ENCODE assay signal across 8 mouse cellular contexts in genomic region chr3:108537303-108537702, GRCm38 (mm10). TPM values are rescaled to one million over a fixed set of nuclear protein-coding genes. Genes with fewer than 3 reads are reported as not detected.
DNase-seq lines count a peak whose midpoint lies in the region; ATAC-seq and TF ChIP-seq lines count a peak whose summit lies in the region.

No protein-coding gene starts in this region.

- ATAC-seq in hematopoietic stem cell, adult 5-6 weeks (replicated peaks in 1 of 2; ENCODE audit: insufficient read depth in 1 of 2, low FRiP score in 2 of 2, low TSS enrichment in 1 of 2, low read depth in 1 of 2, poor library complexity in 2 of 2, severe bottlenecking in 2 of 2): peak; percentile 70 to 72
- peak; percentile 41; the same call in 1 of the 2 replicates for ATAC-seq in lung, embryonic 15.5 days (ENCODE audit: borderline replicate concordance, extremely low read depth, low FRiP score, low TSS enrichment)

- WGBS in cerebellum, adult 2 months: 3% methylated on average over 17 of the region's 17 CpGs
- 3% methylated on average over 17 of the region's 17 CpGs for WGBS in lung, embryonic 15.5 days
- WGBS in thymus, adult 2 months: 4% methylated on average over 17 of the region's 17 CpGs

- TF ChIP-seq RAD21 in MEL (IDR thresholded peaks at IDR 0.05; ENCODE audit: low read depth, low read length): peak; percentile 61

- H3K4me1 ChIP-seq in MEL (ENCODE audit: control insufficient read depth in 1 of 2, insufficient read depth in 2 of 2, low read length in 2 of 2): no peaks in the 10 kb centered on the region
- H3K4me1 ChIP-seq in cerebellum, adult 2 months (ENCODE audit: control insufficient read depth, insufficient read depth, low read length): no peaks in the 10 kb centered on the region
- peaks cover 16% of the 10 kb centered on the region for H3K4me1 ChIP-seq in lung, embryonic 15.5 days
- H3K4me1 ChIP-seq in thymus, adult 2 months (replicated peaks; ENCODE audit: control insufficient read depth, insufficient read depth, low read length): peaks cover 4% of the 10 kb centered on the region; the same call in 1 of the 2 replicates

- H3K4me2 ChIP-seq in lung, embryonic 15.5 days: peak overlapping the region; percentile 38

- DNase-seq in MEL (ENCODE audit: low read depth, low spot score): peak; percentile 90
- DNase-seq in cerebellum, adult 2 months: peak; percentile 82 to 86
- DNase-seq in forelimb bud, embryonic 11.5 days (ENCODE audit: low read depth, low spot score): peak; percentile 91
- peak; percentile 87 for DNase-seq in layer of hippocampus, adult 9-10 months (ENCODE audit: low spot score)
- DNase-seq in ovary, adult 18-20 months (ENCODE audit: low spot score): peak; percentile 73
- DNase-seq in thymus, adult 2 months: peak; percentile 75

- no peaks in the 10 kb centered on the region for H3K36me3 ChIP-seq in MEL (ENCODE audit: control insufficient read depth in 1 of 2, insufficient read depth in 2 of 2, low read length in 2 of 2)
- H3K36me3 ChIP-seq in lung, embryonic 15.5 days: no peaks in the 10 kb centered on the region
- no peaks in the 10 kb centered on the region for H3K36me3 ChIP-seq in thymus, adult 2 months (ENCODE audit: control insufficient read depth, insufficient read depth, low read length)

- H3K27ac ChIP-seq in MEL (ENCODE audit: control insufficient read depth, low read depth, low read length): no peak overlapping the region
- H3K27ac ChIP-seq in cerebellum, adult 2 months (ENCODE audit: insufficient read depth, low read length): no peak overlapping the region
- no peak overlapping the region for H3K27ac ChIP-seq in lung, embryonic 15.5 days
- H3K27ac ChIP-seq in thymus, adult 2 months (ENCODE audit: control insufficient read depth, insufficient read depth, low read length): no peak overlapping the region

- no peak for TF ChIP-seq EP300 in MEL (IDR thresholded peaks at IDR 0.05; ENCODE audit: low read depth in 1 of 2, low read length in 2 of 2)

- H3K79me2 ChIP-seq in MEL (ENCODE audit: control insufficient read depth, insufficient read depth, low read length, poor library complexity): no peaks in the 10 kb centered on the region

- no peak overlapping the region for H3K4me3 ChIP-seq in MEL (ENCODE audit: control insufficient read depth in 1 of 2, insufficient read depth in 1 of 2, low read depth in 2 of 2, low read length in 2 of 2)
- peak overlapping the region; percentile 32 for H3K4me3 ChIP-seq in cerebellum, adult 2 months (replicated peaks; ENCODE audit: insufficient read depth, low read depth, low read length)
- 0 out of 2 replicates have a peak overlapping the region, but pooled peaks have one; percentile 1 for H3K4me3 ChIP-seq in lung, embryonic 15.5 days
- no peak overlapping the region for H3K4me3 ChIP-seq in thymus, adult 2 months (ENCODE audit: control insufficient read depth, insufficient read depth, low read length)

- no peaks in the 10 kb centered on the region for H3K9me3 ChIP-seq in MEL (replicated peaks; ENCODE audit: insufficient read depth, low read length)
- no peaks in the 10 kb centered on the region for H3K9me3 ChIP-seq in lung, embryonic 15.5 days

- TF ChIP-seq POLR2A in MEL (IDR thresholded peaks at IDR 0.05; ENCODE audit: control insufficient read depth in 1 of 2, insufficient read depth in 1 of 2, low read depth in 1 of 2, low read length in 2 of 2, poor library complexity in 1 of 2): no peak
- TF ChIP-seq POLR2A in cerebellum, adult 2 months (IDR thresholded peaks at IDR 0.05; ENCODE audit: borderline replicate concordance, insufficient read depth, low read length): no peak
- no peak for TF ChIP-seq POLR2A in thymus, adult 2 months (IDR thresholded peaks at IDR 0.05; ENCODE audit: control insufficient read depth, extremely low read depth, insufficient read depth, low read length, poor library complexity)

- H3K27me3 ChIP-seq in MEL (ENCODE audit: control insufficient read depth in 1 of 2, insufficient read depth in 2 of 2, low read length in 2 of 2): peaks cover 10 to 16% of the 10 kb centered on the region in 2 experiments
- no peaks in the 10 kb centered on the region for H3K27me3 ChIP-seq in cerebellum, adult 2 months (ENCODE audit: control insufficient read depth, insufficient read depth, low read length)
- peaks cover 8% of the 10 kb centered on the region; the same call in 1 of the 2 replicates for H3K27me3 ChIP-seq in lung, embryonic 15.5 days
- no peaks in the 10 kb centered on the region; the same call in 1 of the 2 replicates for H3K27me3 ChIP-seq in thymus, adult 2 months (ENCODE audit: control insufficient read depth, insufficient read depth, low read length)

- peak; percentile 77 to 91 (median 81) for TF ChIP-seq CTCF in MEL (IDR thresholded peaks at IDR 0.05 in 2 of 3, conservative IDR thresholded peaks at IDR 0.05 in 1 of 3; ENCODE audit: control insufficient read depth in 1 of 3, insufficient read depth in 1 of 3, low read depth in 2 of 3, low read length in 3 of 3, poor library complexity in 1 of 3, severe bottlenecking in 1 of 3)
- TF ChIP-seq CTCF in cerebellum, adult 2 months (IDR thresholded peaks at IDR 0.05; ENCODE audit: borderline replicate concordance, insufficient read depth, low read depth, low read length): peak; percentile 73
- TF ChIP-seq CTCF in thymus, adult 2 months (IDR thresholded peaks at IDR 0.05; ENCODE audit: borderline replicate concordance, control insufficient read depth, extremely low read depth, insufficient read depth, low read length, poor library complexity): peak; percentile 69; the same call in 1 of the 2 replicates

- H3K9ac ChIP-seq in MEL (ENCODE audit: control insufficient read depth, low read depth, low read length, poor library complexity, severe bottlenecking): no peak overlapping the region
- H3K9ac ChIP-seq in lung, embryonic 15.5 days: 0 out of 2 replicates have a peak overlapping the region, but pooled peaks have one; percentile 10

TF ChIP-seq in MEL, 35 proteins besides CTCF, POLR2A, EP300 and RAD21 (continues in another document):
- TF ChIP-seq NRF1 (IDR thresholded peaks at IDR 0.05; ENCODE audit: insufficient read depth, low read depth, low read length, poor library complexity, severe bottlenecking): no peak
- TF ChIP-seq GABPA (IDR thresholded peaks at IDR 0.05; ENCODE audit: low read depth, low read length): no peak
- TF ChIP-seq RCOR1 (IDR thresholded peaks at IDR 0.05; ENCODE audit: low read depth, low read length): no peak
- TF ChIP-seq TBP (IDR thresholded peaks at IDR 0.05; ENCODE audit: low read depth, low read length): no peak
- TF ChIP-seq CHD1 (IDR thresholded peaks at IDR 0.05; ENCODE audit: low read depth, low read length): no peak
- no peak for TF ChIP-seq NELFE (IDR thresholded peaks at IDR 0.05; ENCODE audit: low read depth, low read length)
- TF ChIP-seq MAX (IDR thresholded peaks at IDR 0.05; ENCODE audit: low read length): no peak
- TF ChIP-seq ZKSCAN1 (IDR thresholded peaks at IDR 0.05; ENCODE audit: low read depth, low read length): no peak
- TF ChIP-seq SMC3 (IDR thresholded peaks at IDR 0.05; ENCODE audit: low read depth, low read length): peak; percentile 84
- TF ChIP-seq HCFC1 (IDR thresholded peaks at IDR 0.05; ENCODE audit: low read depth, low read length): no peak
- no peak for TF ChIP-seq MYC (IDR thresholded peaks at IDR 0.05; ENCODE audit: low read depth, low read length)
- no peak for TF ChIP-seq MAFK (IDR thresholded peaks at IDR 0.05; ENCODE audit: borderline replicate concordance, low read depth, low read length)

RNA-seq across cellular contexts. Expression of gene 5330417C22Rik, which starts 1.0 kb away (rescaled TPM):
- 0.08 and 0.29 TPM in 2 replicates for total RNA-seq in MEL (2012; rRNA removed)
- under 1 TPM in 1 of 2 experiments, not detected in 1; 0.31 TPM for polyA plus RNA-seq in MEL (2012; ENCODE audit: insufficient read depth in 1 of 2, insufficient read length in 2 of 2, low read depth in 1 of 2, low replicate concordance in 2 of 2, missing spikeins in 1 of 2)
- 5.4 and 5.8 TPM in 2 replicates for polyA plus RNA-seq in cerebellum, adult 2 months (2012; rRNA removed)
- total RNA-seq in hematopoietic stem cell, adult 5-6 weeks (2017): 0.30 and 1.3 TPM in 2 replicates
- 16.4 and 16.6 TPM in 2 replicates for polyA plus RNA-seq in lung, embryonic 15.5 days (2015; fragmentation: Nextera tagmentation; extraction: Ambion mirVana)
- 1.7 and 1.8 TPM in 2 replicates for polyA plus RNA-seq in thymus, adult 2 months (2012; rRNA removed)

RNA-seq across cellular contexts. Expression of gene 1700013F07Rik, which starts 3.4 kb away (rescaled TPM):
- not detected in 2 replicates for total RNA-seq in MEL (2012; rRNA removed)
- polyA plus RNA-seq in MEL (2012; ENCODE audit: insufficient read depth in 1 of 2, insufficient read length in 2 of 2, low read depth in 1 of 2, low replicate concordance in 2 of 2, missing spikeins in 1 of 2): under 1 TPM in 1 of 2 experiments, not detected in 1; 0.17 TPM
- 0.75 and 1.5 TPM in 2 replicates for polyA plus RNA-seq in cerebellum, adult 2 months (2012; rRNA removed)
- total RNA-seq in hematopoietic stem cell, adult 5-6 weeks (2017): not detected in 2 replicates
- 0.99 and 1.1 TPM in 2 replicates for polyA plus RNA-seq in lung, embryonic 15.5 days (2015; fragmentation: Nextera tagmentation; extraction: Ambion mirVana)
- polyA plus RNA-seq in thymus, adult 2 months (2012; rRNA removed): 0.16 TPM in 1 of 2 replicates, not detected in the other

RNA-seq across cellular contexts. Expression of gene Tmem167b, which starts 25.0 kb away (rescaled TPM):
- total RNA-seq in MEL (2012; rRNA removed): 15.1 and 20.8 TPM in 2 replicates
- polyA plus RNA-seq in MEL (2012; ENCODE audit: insufficient read depth in 1 of 2, insufficient read length in 2 of 2, low read depth in 1 of 2, low replicate concordance in 2 of 2, missing spikeins in 1 of 2): 10 to 100 TPM in 1 of 2 experiments, not detected in 1; 15.9 TPM
- 14.7 and 16.7 TPM in 2 replicates for polyA plus RNA-seq in cerebellum, adult 2 months (2012; rRNA removed)
- total RNA-seq in hematopoietic stem cell, adult 5-6 weeks (2017): 47.4 and 56.6 TPM in 2 replicates
- polyA plus RNA-seq in lung, embryonic 15.5 days (2015; fragmentation: Nextera tagmentation; extraction: Ambion mirVana): 43.1 and 43.3 TPM in 2 replicates
- 5.2 TPM in 2 replicates for polyA plus RNA-seq in thymus, adult 2 months (2012; rRNA removed)

RNA-seq across cellular contexts. Expression of gene Taf13, which starts 34.2 kb away (rescaled TPM):
- 5.4 and 6.5 TPM in 2 replicates for total RNA-seq in MEL (2012; rRNA removed)
- 1 to 10 TPM in 1 of 2 experiments, not detected in 1; 7.0 TPM for polyA plus RNA-seq in MEL (2012; ENCODE audit: insufficient read depth in 1 of 2, insufficient read length in 2 of 2, low read depth in 1 of 2, low replicate concordance in 2 of 2, missing spikeins in 1 of 2)
- polyA plus RNA-seq in cerebellum, adult 2 months (2012; rRNA removed): 37.2 and 51.7 TPM in 2 replicates
- total RNA-seq in hematopoietic stem cell, adult 5-6 weeks (2017): 24.3 and 36.0 TPM in 2 replicates
- polyA plus RNA-seq in lung, embryonic 15.5 days (2015; fragmentation: Nextera tagmentation; extraction: Ambion mirVana): 40.3 and 44.6 TPM in 2 replicates
- polyA plus RNA-seq in thymus, adult 2 months (2012; rRNA removed): 3.0 and 4.5 TPM in 2 replicates

RNA-seq across cellular contexts. Expression of gene Wdr47, which starts 53.8 kb away (rescaled TPM):
- total RNA-seq in MEL (2012; rRNA removed): 2.4 and 2.5 TPM in 2 replicates
- polyA plus RNA-seq in MEL (2012; ENCODE audit: insufficient read depth in 1 of 2, insufficient read length in 2 of 2, low read depth in 1 of 2, low replicate concordance in 2 of 2, missing spikeins in 1 of 2): 1 to 10 TPM in 1 of 2 experiments, not detected in 1; 3.8 TPM
- polyA plus RNA-seq in cerebellum, adult 2 months (2012; rRNA removed): 48.2 and 51.6 TPM in 2 replicates
- 8.4 and 11.5 TPM in 2 replicates for total RNA-seq in hematopoietic stem cell, adult 5-6 weeks (2017)
- 10.4 and 10.8 TPM in 2 replicates for polyA plus RNA-seq in lung, embryonic 15.5 days (2015; fragmentation: Nextera tagmentation; extraction: Ambion mirVana)
- polyA plus RNA-seq in thymus, adult 2 months (2012; rRNA removed): 7.8 and 8.3 TPM in 2 replicates

Comparison
In these comparisons a context has a peak if more than half of its experiments do, and no peak if none do; other contexts are left out.
1. H3K4me3 ChIP-seq: peak in cerebellum, adult 2 months (single experiment) and lung, embryonic 15.5 days (single experiment); none in MEL (0 of 2) and thymus, adult 2 months (single experiment).
2. Peak in every context shown above with its lines, with median percentiles within 50 percentile points of each other: DNase-seq and CTCF ChIP-seq.